Mouse (Mus musculus): ENCODE measurements around the gene Selenof.

DNA sequence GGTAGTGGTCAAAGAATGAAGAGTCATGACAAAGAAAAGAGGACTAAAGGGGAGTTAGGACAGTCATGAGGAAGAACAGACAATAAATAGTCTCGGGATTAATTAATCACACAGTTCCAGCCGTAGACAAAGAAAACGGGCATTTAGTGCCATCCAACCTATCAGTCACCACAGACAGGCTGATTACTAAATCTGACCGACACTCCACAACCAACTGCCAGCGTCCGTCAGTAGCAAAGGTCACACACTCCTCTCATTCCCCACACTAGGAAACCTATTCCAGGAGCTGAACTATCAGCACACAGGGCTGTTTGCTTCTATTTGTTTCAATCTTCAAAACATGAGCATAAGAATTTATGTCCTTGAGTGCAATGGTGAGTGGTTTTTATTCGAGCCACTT is 16.2 kb upstream of the Selenof start:
- TF ChIP-seq CTCF (IDR thresholded peaks at IDR 0.05; ENCODE audit: insufficient read depth, low read depth, low read length), result no peak
- no peak for TF ChIP-seq POLR2A (IDR thresholded peaks at IDR 0.05; ENCODE audit: insufficient read depth, low read depth, low read length)

Data from olfactory bulb, adult 2 months (tissue).